Mouse (Mus musculus): ENCODE measurements around the gene Mdga1. TPM values are rescaled to one million over a fixed set of nuclear protein-coding genes. Genes with fewer than 3 reads are reported as not detected.

Mdga1 gene
- total and polyA plus RNA-seq, 3 experiments, result 0.05 TPM; not detected in 1

DNA sequence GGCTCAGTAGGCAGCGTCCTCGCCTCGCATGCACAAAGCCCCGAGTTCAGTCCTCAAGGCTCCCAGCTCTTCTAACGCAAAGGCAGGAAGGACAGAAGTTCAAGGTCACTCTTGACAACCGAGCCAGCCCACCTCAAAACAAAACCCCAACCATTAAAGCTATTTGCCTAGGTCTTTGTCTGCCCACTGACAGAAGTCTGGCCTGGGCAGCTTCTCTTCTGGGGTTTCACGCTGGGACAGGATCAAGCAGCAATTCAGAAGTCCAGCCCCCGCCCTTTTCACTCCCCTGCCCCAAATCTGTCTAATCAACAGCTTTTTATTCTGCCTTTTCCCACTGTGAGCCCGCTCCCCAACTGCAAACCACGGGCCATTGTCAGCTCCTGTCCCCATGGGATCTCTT lies 89.6 kb downstream of the Mdga1 start:
- ATAC-seq (ENCODE audit: extremely low read depth, insufficient number of reproducible peaks, low FRiP score, poor library complexity, severe bottlenecking) (no peak), DNase-seq (ENCODE audit: low spot score) (no peak)
- TF ChIP-seq GATA1 (IDR thresholded peaks at IDR 0.05; ENCODE audit: borderline replicate concordance, low read length), result no peak
- no peak for TF ChIP-seq TAL1 (conservative IDR thresholded peaks at IDR 0.05; ENCODE audit: low read depth, low read length)
- TF ChIP-seq CTCF (IDR thresholded peaks at IDR 0.05; ENCODE audit: low read depth, low read length), result no peak
- TF ChIP-seq POLR2AphosphoS5 (IDR thresholded peaks at IDR 0.05; ENCODE audit: insufficient replicate concordance, low read depth, low read length), result no peak
- no peak for TF ChIP-seq GATA2 (IDR thresholded peaks at IDR 0.05; ENCODE audit: borderline replicate concordance, low read depth, low read length)
- Histone ChIP-seq H3K4me3 (ENCODE audit: low read depth, low read length) (no peak overlapping the region), H3K9me3 (replicated peaks) (peaks cover 30% of the 10 kb centered on the region), H3K36me3 (replicated peaks) (no peaks in the 10 kb centered on the region), H3K27me3 (ENCODE audit: insufficient read depth, low read length) (peaks cover 55% of the 10 kb centered on the region), H3K4me1 (ENCODE audit: insufficient read depth, low read depth, low read length) (peaks cover 32% of the 10 kb centered on the region)

DNA sequence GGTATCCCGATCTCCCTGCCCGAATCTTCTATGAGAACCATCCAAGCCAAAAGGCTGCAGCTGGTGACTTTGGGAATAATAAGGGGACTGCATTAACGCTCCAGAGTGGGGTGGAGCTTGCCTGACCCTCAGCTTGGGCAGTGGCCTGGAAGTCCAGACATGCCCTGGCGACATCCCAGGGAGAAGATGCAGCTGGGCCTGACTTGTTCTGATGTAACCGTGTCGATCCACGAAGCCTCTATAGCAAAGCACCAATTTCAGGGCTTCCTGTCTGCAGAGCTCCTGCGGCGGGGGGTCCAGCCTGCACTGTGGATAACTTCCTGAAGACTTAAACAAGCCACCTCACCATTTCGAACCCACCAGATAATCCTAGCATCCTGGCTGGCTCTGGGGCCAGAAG lies 90.9 kb downstream of the Mdga1 start:
- peaks cover 39% of the 10 kb centered on the region for H3K4me1 ChIP-seq (ENCODE audit: insufficient read depth, low read depth, low read length)
- H3K9me3 ChIP-seq (replicated peaks), result peaks cover 30% of the 10 kb centered on the region
- ATAC-seq (ENCODE audit: extremely low read depth, insufficient number of reproducible peaks, low FRiP score, poor library complexity, severe bottlenecking) (no peak), DNase-seq (ENCODE audit: low spot score) (no peak)
- H3K27me3 ChIP-seq (ENCODE audit: insufficient read depth, low read length), result peaks cover 46% of the 10 kb centered on the region
- no peak overlapping the region for H3K4me3 ChIP-seq (ENCODE audit: low read depth, low read length)
- TF ChIP-seq GATA2 (IDR thresholded peaks at IDR 0.05; ENCODE audit: borderline replicate concordance, low read depth, low read length) (no peak), TAL1 (conservative IDR thresholded peaks at IDR 0.05; ENCODE audit: low read depth, low read length) (no peak), GATA1 (IDR thresholded peaks at IDR 0.05; ENCODE audit: borderline replicate concordance, low read length) (no peak), CTCF (IDR thresholded peaks at IDR 0.05; ENCODE audit: low read depth, low read length) (no peak), POLR2AphosphoS5 (IDR thresholded peaks at IDR 0.05; ENCODE audit: insufficient replicate concordance, low read depth, low read length) (no peak)
- H3K36me3 ChIP-seq (replicated peaks), result no peaks in the 10 kb centered on the region

DNA sequence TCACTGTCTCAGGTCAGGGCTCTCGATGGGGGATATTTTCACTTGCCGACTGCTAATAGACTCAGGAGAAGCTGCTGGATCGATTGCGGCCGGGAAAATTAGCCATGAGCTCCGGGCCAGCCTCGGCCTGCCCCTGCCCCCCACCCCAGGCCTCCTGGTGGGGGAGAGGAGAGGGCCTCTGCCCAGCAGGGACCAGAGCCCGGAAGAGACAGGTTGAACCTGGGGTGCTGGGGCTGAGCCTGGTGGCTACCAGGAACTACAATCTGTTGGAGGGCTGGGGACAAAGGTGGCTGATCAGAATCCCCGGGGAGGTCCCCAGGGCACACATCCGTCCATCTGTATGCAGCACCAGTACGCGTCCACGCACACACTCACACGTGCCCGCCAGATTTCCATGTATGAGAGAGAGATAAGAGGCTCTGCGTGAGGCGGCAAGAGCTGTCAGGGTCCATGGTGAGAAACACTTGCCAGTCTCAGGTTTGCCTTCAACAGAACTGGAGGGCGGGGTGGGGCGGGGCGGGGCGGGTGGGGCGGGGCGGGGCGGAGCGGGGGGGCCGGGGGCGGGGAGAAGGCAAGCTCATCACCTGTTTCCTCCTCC lies 95.7 kb downstream of the Mdga1 start:
- H3K36me3 ChIP-seq (replicated peaks), result no peaks in the 10 kb centered on the region
- no peak for ATAC-seq (ENCODE audit: extremely low read depth, insufficient number of reproducible peaks, low FRiP score, poor library complexity, severe bottlenecking)
- no peak overlapping the region for H3K4me3 ChIP-seq (ENCODE audit: low read depth, low read length)
- H3K9me3 ChIP-seq (replicated peaks), result peaks cover 32% of the 10 kb centered on the region
- TF ChIP-seq GATA2 (IDR thresholded peaks at IDR 0.05; ENCODE audit: borderline replicate concordance, low read depth, low read length), result no peak
- no peak for TF ChIP-seq GATA1 (IDR thresholded peaks at IDR 0.05; ENCODE audit: borderline replicate concordance, low read length)
- no peak for TF ChIP-seq POLR2AphosphoS5 (IDR thresholded peaks at IDR 0.05; ENCODE audit: insufficient replicate concordance, low read depth, low read length)
- no peak for TF ChIP-seq CTCF (IDR thresholded peaks at IDR 0.05; ENCODE audit: low read depth, low read length)
- no peak for TF ChIP-seq TAL1 (conservative IDR thresholded peaks at IDR 0.05; ENCODE audit: low read depth, low read length)
- peaks cover 42% of the 10 kb centered on the region; the same call in 1 of the 2 replicates for H3K27me3 ChIP-seq (ENCODE audit: insufficient read depth, low read length)
- DNase-seq (ENCODE audit: low spot score), result no peak
- peaks cover 35% of the 10 kb centered on the region for H3K4me1 ChIP-seq (ENCODE audit: insufficient read depth, low read depth, low read length)

DNA sequence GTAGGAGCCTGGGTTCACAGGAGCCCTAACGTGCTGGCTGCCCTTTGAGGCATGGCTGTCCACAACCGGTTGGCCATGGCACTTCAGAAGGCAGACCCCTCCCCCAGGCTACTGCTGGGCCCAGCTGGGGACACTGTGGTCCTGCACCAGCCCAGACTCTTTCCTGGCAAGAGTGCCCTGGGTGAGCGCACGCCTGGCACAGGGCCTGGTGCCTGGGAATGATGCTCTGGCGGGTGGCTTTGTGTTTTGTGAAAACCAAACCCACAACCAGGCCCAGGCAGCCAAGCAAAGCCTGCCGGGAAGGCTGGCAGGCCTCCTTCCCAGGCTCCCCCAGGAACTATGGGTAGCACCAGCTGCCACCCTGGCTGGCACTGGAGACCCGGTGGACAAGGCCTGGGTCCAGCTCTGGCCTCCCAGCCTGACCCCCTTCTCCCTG lies 96.3 kb downstream of the Mdga1 start:
- TF ChIP-seq POLR2AphosphoS5 (IDR thresholded peaks at IDR 0.05; ENCODE audit: insufficient replicate concordance, low read depth, low read length), result no peak
- no peak for TF ChIP-seq CTCF (IDR thresholded peaks at IDR 0.05; ENCODE audit: low read depth, low read length)
- TF ChIP-seq TAL1 (conservative IDR thresholded peaks at IDR 0.05; ENCODE audit: low read depth, low read length), result no peak
- TF ChIP-seq GATA1 (IDR thresholded peaks at IDR 0.05; ENCODE audit: borderline replicate concordance, low read length), result no peak
- no peak for TF ChIP-seq GATA2 (IDR thresholded peaks at IDR 0.05; ENCODE audit: borderline replicate concordance, low read depth, low read length)
- H3K9me3 ChIP-seq (replicated peaks), result peaks cover 26% of the 10 kb centered on the region
- H3K4me1 ChIP-seq (ENCODE audit: insufficient read depth, low read depth, low read length), result peaks cover 35% of the 10 kb centered on the region
- ATAC-seq (ENCODE audit: extremely low read depth, insufficient number of reproducible peaks, low FRiP score, poor library complexity, severe bottlenecking) (no peak), DNase-seq (ENCODE audit: low spot score) (no peak)
- H3K27me3 ChIP-seq (ENCODE audit: insufficient read depth, low read length), result peaks cover 39% of the 10 kb centered on the region; the same call in 1 of the 2 replicates
- H3K36me3 ChIP-seq (replicated peaks), result no peaks in the 10 kb centered on the region
- no peak overlapping the region for H3K4me3 ChIP-seq (ENCODE audit: low read depth, low read length)

DNA sequence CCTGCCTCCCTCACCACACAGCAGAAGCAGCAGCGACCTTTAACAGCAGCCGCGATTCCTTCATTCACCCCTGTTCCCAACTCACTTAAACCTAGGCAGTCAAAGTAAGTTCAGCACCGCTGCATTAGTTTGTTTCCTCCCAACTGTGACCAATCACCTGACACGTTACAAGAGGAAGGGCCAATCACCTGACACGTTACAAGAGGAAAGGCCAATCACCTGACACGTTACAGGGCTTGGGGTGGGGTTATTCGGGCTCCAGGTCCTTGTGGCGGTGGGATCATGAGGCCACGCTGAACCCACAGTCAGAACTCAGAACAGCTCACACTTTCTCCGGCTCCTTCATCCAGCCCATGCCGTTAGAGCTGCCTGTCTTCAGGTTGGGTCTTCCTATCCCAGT lies 99.6 kb downstream of the Mdga1 start:
- Histone ChIP-seq H3K9me3 (replicated peaks) (peaks cover 25% of the 10 kb centered on the region), H3K36me3 (replicated peaks) (no peaks in the 10 kb centered on the region), H3K27me3 (ENCODE audit: insufficient read depth, low read length) (peaks cover 20% of the 10 kb centered on the region; the same call in 1 of the 2 replicates), H3K4me3 (ENCODE audit: low read depth, low read length) (no peak overlapping the region), H3K4me1 (ENCODE audit: insufficient read depth, low read depth, low read length) (peaks cover 41% of the 10 kb centered on the region)
- ATAC-seq (ENCODE audit: extremely low read depth, insufficient number of reproducible peaks, low FRiP score, poor library complexity, severe bottlenecking) (no peak), DNase-seq (ENCODE audit: low spot score) (no peak)
- TF ChIP-seq CTCF (IDR thresholded peaks at IDR 0.05; ENCODE audit: low read depth, low read length) (no peak), POLR2AphosphoS5 (IDR thresholded peaks at IDR 0.05; ENCODE audit: insufficient replicate concordance, low read depth, low read length) (no peak), TAL1 (conservative IDR thresholded peaks at IDR 0.05; ENCODE audit: low read depth, low read length) (no peak), GATA2 (IDR thresholded peaks at IDR 0.05; ENCODE audit: borderline replicate concordance, low read depth, low read length) (no peak), GATA1 (IDR thresholded peaks at IDR 0.05; ENCODE audit: borderline replicate concordance, low read length) (no peak)

- DNase-seq (ENCODE audit: low spot score), result no peak
- Histone ChIP-seq H3K4me3 (ENCODE audit: low read depth, low read length) (no peak overlapping the region), H3K4me1 (ENCODE audit: insufficient read depth, low read depth, low read length) (peaks cover 51% of the 10 kb centered on the region), H3K36me3 (replicated peaks) (no peaks in the 10 kb centered on the region), H3K9me3 (replicated peaks) (peaks cover 23% of the 10 kb centered on the region), H3K27me3 (ENCODE audit: insufficient read depth, low read length) (no peaks in the 10 kb centered on the region)
- TF ChIP-seq CTCF (IDR thresholded peaks at IDR 0.05; ENCODE audit: low read depth, low read length) (no peak), GATA1 (IDR thresholded peaks at IDR 0.05; ENCODE audit: borderline replicate concordance, low read length) (no peak), GATA2 (IDR thresholded peaks at IDR 0.05; ENCODE audit: borderline replicate concordance, low read depth, low read length) (no peak), TAL1 (conservative IDR thresholded peaks at IDR 0.05; ENCODE audit: low read depth, low read length) (no peak), POLR2AphosphoS5 (IDR thresholded peaks at IDR 0.05; ENCODE audit: insufficient replicate concordance, low read depth, low read length) (no peak)
- no peak for ATAC-seq (ENCODE audit: extremely low read depth, insufficient number of reproducible peaks, low FRiP score, poor library complexity, severe bottlenecking)
Measured at GRCm38 (mm10) chr17:29865914-29866313, 104.0 kb downstream of the Mdga1 start.
